ENCODE assay signal across 18 mouse cellular contexts in the genomic region with DNA sequence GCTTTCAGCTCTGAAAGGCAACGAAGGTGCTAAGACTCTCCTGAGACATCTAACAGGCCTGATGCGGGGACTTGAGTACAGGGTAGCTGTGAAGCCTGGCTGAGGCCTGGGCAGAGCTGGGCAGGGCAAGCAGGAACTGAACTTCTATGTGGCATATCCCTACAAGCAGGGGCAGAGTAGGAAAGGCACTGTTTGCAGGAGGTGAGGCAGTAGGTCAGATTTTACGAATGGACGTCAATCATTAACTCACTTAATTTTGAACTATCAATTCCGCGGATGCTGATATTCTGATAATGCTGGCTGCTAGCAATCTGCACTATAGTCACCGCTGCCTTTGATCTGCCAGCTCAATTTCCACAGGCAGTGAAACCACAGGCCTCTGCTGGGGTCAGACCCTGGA.
A peak's percentile ranks its signal among the peaks of the same experiment; 100 is the strongest.
DNase-seq lines count a peak whose midpoint lies in the region; ATAC-seq and TF ChIP-seq lines count a peak whose summit lies in the region.
"Had no signal": no experiment of that assay in that cellular context is flagged by ENCODE, and none has a peak within 500 bp of the region (broad histone marks: within the 10 kb centered on the region; RNA-seq: fewer than 3 reads in every experiment).

No protein-coding gene starts in this region.

- peak; percentile 81 for ATAC-seq in intestine, embryonic 16.5 days
- no peak for ATAC-seq in kidney, postnatal 0 days (replicated peaks; ENCODE audit: low FRiP score, low read depth)
- ATAC-seq in stomach, embryonic 15.5 days (ENCODE audit: insufficient read depth, low FRiP score, low read depth) = peak; percentile 70; the same call in 1 of the 2 replicates
- ATAC-seq: forebrain, embryonic 15.5 days; hindbrain, postnatal 0 days; midbrain, embryonic 13.5 days had no signal

- H3K36me3 ChIP-seq in intestine, embryonic 16.5 days (ENCODE audit: control insufficient read depth, insufficient read depth, low read length) = no peaks in the 10 kb centered on the region
- no peaks in the 10 kb centered on the region for H3K36me3 ChIP-seq in kidney, postnatal 0 days (ENCODE audit: insufficient read depth, low read length)
- no peaks in the 10 kb centered on the region for H3K36me3 ChIP-seq in stomach, embryonic 15.5 days
- H3K36me3 ChIP-seq: forebrain, embryonic 15.5 days; heart, embryonic 10.5 days; hindbrain, embryonic 10.5 days; midbrain, embryonic 13.5 days; neural tube, embryonic 12.5 days had no signal

- H3K4me2 ChIP-seq in intestine, embryonic 16.5 days (ENCODE audit: low read depth, low read length) = no peak overlapping the region
- H3K4me2 ChIP-seq in kidney, postnatal 0 days (ENCODE audit: low read length) = no peak overlapping the region
- H3K4me2 ChIP-seq in stomach, embryonic 15.5 days = no peak overlapping the region
- H3K4me2 ChIP-seq: forebrain, embryonic 15.5 days; midbrain, embryonic 13.5 days; neural tube, embryonic 12.5 days had no signal

- DNase-seq in kidney, adult 18-20 months = peak; percentile 23
- no peak for DNase-seq in kidney, postnatal 0 days (ENCODE audit: low spot score)
- DNase-seq in layer of hippocampus, postnatal 36 days = no peak
- DNase-seq in cerebellum, postnatal 10 days = no peak
- no peak for DNase-seq in embryo, embryonic 9.5 days (ENCODE audit: extremely low spot score)
- DNase-seq: adrenal gland, adult 8-10 months; cerebellum, adult 9-11 months; lung, postnatal 10 days; thymus, adult 2 months had no signal

- H3K27me3 ChIP-seq in intestine, embryonic 16.5 days (replicated peaks; ENCODE audit: control insufficient read depth, insufficient read depth, low read length) = no peaks in the 10 kb centered on the region
- no peaks in the 10 kb centered on the region for H3K27me3 ChIP-seq in kidney, postnatal 0 days (ENCODE audit: insufficient read depth, low read length)
- H3K27me3 ChIP-seq in stomach, embryonic 15.5 days (replicated peaks) = no peaks in the 10 kb centered on the region
- H3K27me3 ChIP-seq: forebrain, embryonic 15.5 days; midbrain, embryonic 13.5 days; neural tube, embryonic 12.5 days had no signal

- no peak overlapping the region for H3K4me3 ChIP-seq in intestine, embryonic 16.5 days (ENCODE audit: low read length)
- H3K4me3 ChIP-seq in kidney, postnatal 0 days (replicated peaks; ENCODE audit: low read depth, low read length) = no peak overlapping the region
- no peak overlapping the region for H3K4me3 ChIP-seq in stomach, embryonic 15.5 days (replicated peaks)
- H3K4me3 ChIP-seq: forebrain, embryonic 15.5 days; heart, embryonic 10.5 days; hindbrain, embryonic 10.5 days; layer of hippocampus, adult 2 months; midbrain, embryonic 13.5 days; neural tube, embryonic 12.5 days had no signal

- no peaks in the 10 kb centered on the region for H3K9me3 ChIP-seq in intestine, embryonic 16.5 days (ENCODE audit: control insufficient read depth, low read length)
- no peaks in the 10 kb centered on the region for H3K9me3 ChIP-seq in kidney, postnatal 0 days (replicated peaks; ENCODE audit: low read length)
- no peaks in the 10 kb centered on the region for H3K9me3 ChIP-seq in stomach, embryonic 15.5 days
- H3K9me3 ChIP-seq: forebrain, embryonic 15.5 days; heart, embryonic 10.5 days; hindbrain, embryonic 10.5 days; midbrain, embryonic 13.5 days; neural tube, embryonic 12.5 days had no signal

- no peak overlapping the region for H3K9ac ChIP-seq in intestine, embryonic 16.5 days (ENCODE audit: low read depth, low read length)
- no peak overlapping the region for H3K9ac ChIP-seq in kidney, postnatal 0 days (ENCODE audit: low read depth, low read length)
- no peak overlapping the region for H3K9ac ChIP-seq in stomach, embryonic 15.5 days
- H3K9ac ChIP-seq: forebrain, embryonic 15.5 days; midbrain, embryonic 13.5 days; neural tube, embryonic 12.5 days had no signal

- H3K27ac ChIP-seq in intestine, embryonic 16.5 days (ENCODE audit: low read length) = no peak overlapping the region
- H3K27ac ChIP-seq in kidney, postnatal 0 days = peak overlapping the region; percentile 77
- no peak overlapping the region for H3K27ac ChIP-seq in stomach, embryonic 15.5 days
- H3K27ac ChIP-seq: forebrain, embryonic 15.5 days; heart, embryonic 10.5 days; hindbrain, embryonic 10.5 days; hindbrain, postnatal 0 days; layer of hippocampus, adult 2 months; midbrain, embryonic 13.5 days; neural tube, embryonic 12.5 days had no signal

- 64% methylated on average over 7 of the region's 7 CpGs for WGBS in intestine, embryonic 16.5 days
- WGBS in kidney, postnatal 0 days = 71% methylated on average over 7 of the region's 7 CpGs
- 69% methylated on average over 7 of the region's 7 CpGs for WGBS in stomach, embryonic 15.5 days

- no peaks in the 10 kb centered on the region for H3K4me1 ChIP-seq in intestine, embryonic 16.5 days (ENCODE audit: control insufficient read depth, insufficient read depth, low read length)
- 0 out of 2 replicates have a peak, but pooled peaks cover 11% of the 10 kb centered on the region for H3K4me1 ChIP-seq in kidney, postnatal 0 days (replicated peaks; ENCODE audit: insufficient read depth, low read length)
- no peaks in the 10 kb centered on the region for H3K4me1 ChIP-seq in stomach, embryonic 15.5 days
- H3K4me1 ChIP-seq: forebrain, embryonic 15.5 days; heart, embryonic 10.5 days had no signal

- TF ChIP-seq CTCF in kidney, postnatal 0 days (IDR thresholded peaks at IDR 0.05; ENCODE audit: low read depth) = no peak
